Mouse (Mus musculus) testis, postnatal 10 days (tissue): ENCODE results near the gene Hoxa11.
A peak's percentile ranks its signal among the peaks of the same experiment; 100 is the strongest.

ENCODE experiments used
- DNase-seq: peaks from one replicate; pipeline ENCODE4 v3.0.0; 2021; ENCODE audit warnings: low spot score

Hoxa11 gene

GRCm38 (mm10) chr6:52206882-52207683, 38.5 kb downstream of the Hoxa11 start:
- DNase-seq: peak; percentile 12

- DNase-seq: no peak
Observed at GRCm38 (mm10) chr6:52205638-52206621, 39.7 kb downstream of the Hoxa11 start.

- DNase-seq: no peak
Observed at GRCm38 (mm10) chr6:52205221-52205620, 40.4 kb downstream of the Hoxa11 start.

- peak; percentile 89 for DNase-seq
Observed at GRCm38 (mm10) chr6:52204050-52204752, 41.4 kb downstream of the Hoxa11 start, which contains the start of gene Hoxa5. TSS of gene Hoxa5 (minus strand) at chr6:52204587.

GRCm38 (mm10) chr6:52203371-52204049, 42.1 kb downstream of the Hoxa11 start:
- DNase-seq: no peak

GRCm38 (mm10) chr6:52203121-52203370, 42.6 kb downstream of the Hoxa11 start:
- DNase-seq: no peak

GRCm38 (mm10) chr6:52202362-52203120, 43.1 kb downstream of the Hoxa11 start:
- no peak for DNase-seq

- no peak for DNase-seq
Observed at GRCm38 (mm10) chr6:52201269-52201668, 44.3 kb downstream of the Hoxa11 start.

GRCm38 (mm10) chr6:52200751-52201250, 44.8 kb downstream of the Hoxa11 start:
- no peak for DNase-seq

- DNase-seq: no peak
Observed at GRCm38 (mm10) chr6:52200073-52200750, 45.4 kb downstream of the Hoxa11 start.

- no peak for DNase-seq
Observed at GRCm38 (mm10) chr6:52197271-52197670, 48.3 kb downstream of the Hoxa11 start.

- DNase-seq: no peak
Observed at GRCm38 (mm10) chr6:52196811-52197210, 48.8 kb downstream of the Hoxa11 start.

GRCm38 (mm10) chr6:52194690-52195089, 50.9 kb downstream of the Hoxa11 start:
- no peak for DNase-seq
